Mouse (Mus musculus) cerebellum, adult 11-12 months (tissue): ENCODE data around the gene Pxn.
"Not testable (repeated sequence)": the region's sequence is repeated elsewhere in the genome, so short reads cannot be mapped to it uniquely, and the experiment has no call there.

Experiments used
- DNase-seq: peaks from one replicate; pipeline ENCODE4 v3.0.0; 2022

Gene Pxn

DNA sequence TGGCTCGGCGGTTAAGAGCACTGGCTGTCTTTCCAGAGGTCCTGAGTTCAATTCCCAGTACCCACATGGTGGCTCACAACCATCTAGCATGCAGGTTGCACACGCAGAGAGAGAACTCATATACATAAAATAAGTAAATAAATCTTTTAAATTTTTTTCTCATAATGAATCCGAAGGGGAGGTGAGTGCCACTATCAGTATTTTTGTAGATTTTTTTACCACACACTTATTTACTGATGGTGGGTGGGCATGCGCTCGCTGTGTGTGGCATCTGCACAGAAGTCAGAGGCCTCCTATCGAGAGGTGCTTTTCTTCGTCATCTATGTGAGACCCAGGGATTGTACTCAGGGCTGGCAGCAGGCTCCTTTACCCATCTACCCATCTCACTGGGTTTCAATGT, 19.1 kb upstream of the Pxn start:
- DNase-seq: no peak

DNA sequence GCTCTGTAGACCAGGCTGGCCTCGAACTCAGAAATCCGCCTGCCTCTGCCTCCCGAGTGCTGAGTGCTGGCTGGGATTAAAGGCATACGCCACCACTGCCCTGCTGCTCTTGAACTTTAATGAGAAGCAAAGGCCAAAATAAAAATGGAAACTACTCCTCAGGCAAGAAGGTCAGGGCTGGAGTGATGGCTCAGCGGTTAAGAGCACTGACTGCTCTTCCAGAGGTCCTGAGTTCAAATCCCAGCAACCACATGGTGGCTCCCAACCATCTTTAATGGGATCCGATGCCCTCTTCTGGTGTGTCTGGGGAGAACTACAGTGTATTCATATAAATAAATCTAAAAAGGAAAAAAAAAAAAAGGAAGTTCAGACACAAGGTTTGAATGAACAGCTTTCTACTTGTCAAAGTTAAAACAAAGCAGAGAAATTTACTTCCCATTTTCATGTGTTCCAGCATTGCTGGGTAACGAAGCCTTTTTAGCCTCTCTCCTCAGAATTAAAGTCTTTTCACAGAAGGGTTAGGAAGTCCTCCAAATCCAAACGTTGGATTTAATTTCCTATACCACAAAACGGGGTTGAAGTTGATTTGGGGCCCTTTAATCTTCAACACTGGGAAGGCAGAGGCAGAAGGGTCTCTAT, 18.4 kb upstream of the Pxn start:
- DNase-seq: no peak

DNA sequence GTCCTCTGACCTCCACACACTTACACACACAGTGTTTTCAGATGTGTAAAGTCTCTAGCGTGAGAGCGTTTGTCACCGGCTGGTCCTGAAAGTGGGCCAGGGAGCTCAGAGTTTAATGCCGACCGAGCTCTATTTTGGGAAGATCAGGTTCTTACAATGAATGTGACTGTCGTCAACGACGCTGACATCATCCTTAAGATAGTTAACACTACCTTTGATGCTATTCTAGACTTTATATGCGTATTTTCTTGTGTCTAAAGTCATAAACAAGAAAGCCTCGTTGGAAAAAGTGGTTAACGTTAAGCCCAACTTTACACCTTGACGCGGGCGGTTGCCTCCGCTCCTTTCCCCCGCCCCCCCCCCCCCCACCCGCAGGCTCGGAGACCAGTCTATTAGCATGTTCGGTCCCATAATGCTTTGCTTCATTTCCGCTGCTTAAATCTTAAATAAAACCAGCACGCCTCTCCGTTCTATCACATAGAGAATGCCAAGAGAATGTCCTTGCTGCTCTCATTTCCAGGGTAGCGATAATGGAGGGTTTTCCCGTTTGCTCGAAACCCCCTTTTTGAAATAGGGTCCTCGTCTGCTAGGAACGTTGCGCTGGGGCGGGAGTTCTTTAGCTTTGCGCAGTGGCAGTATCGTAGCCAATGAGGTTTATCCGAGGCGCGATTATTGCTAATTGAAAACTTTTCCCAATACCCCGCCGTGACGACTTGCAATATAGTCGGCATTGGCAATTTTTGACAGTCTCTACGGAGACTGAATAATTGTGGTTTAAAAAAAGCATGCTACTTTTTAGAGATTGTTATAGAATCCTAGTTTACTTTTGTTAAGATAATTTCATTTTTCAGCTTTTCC, 17.4 kb upstream of the Pxn start:
- peak; percentile 85 for DNase-seq

DNA sequence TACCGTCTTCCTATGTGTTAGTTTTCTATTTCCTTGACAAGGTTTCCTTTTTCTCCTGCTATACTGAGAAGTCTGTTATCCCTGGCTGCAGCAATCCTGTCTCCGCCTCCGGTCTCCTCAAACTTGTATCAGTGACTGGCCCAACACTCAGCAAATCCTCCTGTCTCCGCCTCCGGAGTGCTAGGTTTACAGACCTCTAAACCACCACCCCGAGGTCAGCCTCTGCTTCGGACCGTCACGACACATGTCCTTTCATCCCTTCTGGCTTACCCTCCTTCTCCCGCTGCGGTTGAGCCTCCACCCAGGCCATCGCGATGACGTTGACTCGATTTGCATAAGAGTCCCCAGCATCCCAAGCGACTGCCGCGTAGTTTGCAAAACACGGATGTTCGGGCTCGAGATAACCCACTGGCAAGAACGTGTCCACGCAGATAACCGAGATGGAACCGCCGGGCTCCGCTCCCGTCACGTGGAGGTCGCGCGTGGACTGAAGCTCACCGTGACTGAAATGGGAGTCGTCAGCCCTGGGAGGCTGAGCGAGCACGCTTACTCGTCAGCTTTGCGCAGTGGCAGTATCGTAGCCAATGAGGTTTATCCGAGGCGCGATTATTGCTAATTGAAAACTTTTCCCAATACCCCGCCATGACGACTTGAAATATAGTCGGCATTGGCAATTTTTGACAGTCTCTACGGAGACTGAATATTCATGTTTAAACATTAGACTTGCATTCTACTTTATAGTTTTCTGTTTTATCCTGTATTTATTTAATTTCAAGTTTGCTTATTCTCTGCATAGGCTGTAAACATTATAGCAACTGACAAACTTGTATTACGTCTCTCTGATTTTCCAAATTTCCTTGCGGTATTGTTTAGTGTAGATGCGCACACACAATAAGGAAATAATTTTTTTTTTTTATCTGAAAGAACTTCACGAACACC, 16.5 kb upstream of the Pxn start:
- peak; percentile 94 for DNase-seq

DNA sequence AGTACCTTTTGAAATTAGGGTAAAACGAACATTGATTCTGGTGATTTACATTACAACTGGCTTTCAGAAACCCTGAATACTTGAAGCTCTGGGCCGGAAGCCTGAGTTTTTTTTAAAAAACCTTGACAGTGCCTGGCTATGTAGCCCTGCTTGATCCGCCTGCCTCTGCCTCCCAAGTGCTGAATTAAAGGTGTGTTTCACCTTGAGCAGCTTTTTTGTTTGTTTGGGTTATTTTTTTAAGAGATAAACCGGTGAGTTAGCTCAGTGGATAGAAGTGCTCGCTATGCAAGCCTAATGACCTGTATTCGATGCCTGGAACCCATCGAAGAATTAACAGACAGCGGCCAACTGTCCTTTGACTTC, 15.9 kb upstream of the Pxn start:
- DNase-seq: no peak

DNA sequence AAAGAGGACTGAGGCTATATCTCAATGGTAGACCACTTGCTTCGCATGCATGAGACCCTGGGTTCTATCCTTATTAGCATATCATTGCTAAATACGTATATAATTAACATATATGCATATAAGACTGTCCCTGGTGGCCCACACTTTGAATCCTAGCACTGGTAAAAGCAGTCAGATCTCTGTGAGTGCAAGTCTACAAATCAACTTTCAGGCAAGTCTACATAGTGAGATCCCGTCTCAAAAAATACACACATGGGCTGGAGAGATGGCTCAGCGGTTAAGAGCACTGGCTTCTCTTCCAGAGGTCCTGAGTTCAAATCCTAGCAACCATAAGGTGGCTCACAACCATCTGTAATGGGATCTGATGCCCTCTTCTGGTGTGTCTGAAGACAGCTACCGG, 15.4 kb upstream of the Pxn start:
- no peak for DNase-seq

DNA sequence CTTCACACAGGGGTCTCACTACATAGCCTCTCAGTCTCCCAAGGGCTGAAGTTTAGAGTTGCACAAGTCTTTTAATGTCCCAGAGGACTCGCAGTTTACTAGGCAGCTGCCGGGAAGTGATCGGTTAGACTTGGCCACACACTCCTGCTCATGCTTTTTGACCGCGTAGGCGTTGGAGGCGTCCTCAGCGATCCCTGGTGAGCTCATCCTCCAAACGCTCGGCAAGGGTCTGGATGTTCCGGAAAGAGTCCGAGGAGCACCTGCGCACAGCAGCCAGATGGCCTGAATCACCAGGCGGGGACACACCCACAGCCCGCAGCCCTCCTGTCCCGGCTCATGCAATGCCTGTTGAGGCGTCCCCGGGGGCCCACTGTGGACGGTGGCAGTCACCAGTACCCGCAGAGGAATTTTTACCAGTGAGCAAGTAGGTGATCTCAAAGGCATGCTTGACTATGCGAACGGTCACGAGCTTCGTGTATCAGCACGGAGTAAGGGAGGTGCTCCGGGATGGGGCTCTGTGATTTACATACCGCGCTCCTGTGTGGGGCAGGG, 14.6 kb upstream of the Pxn start:
- peak; percentile 76 for DNase-seq

DNA sequence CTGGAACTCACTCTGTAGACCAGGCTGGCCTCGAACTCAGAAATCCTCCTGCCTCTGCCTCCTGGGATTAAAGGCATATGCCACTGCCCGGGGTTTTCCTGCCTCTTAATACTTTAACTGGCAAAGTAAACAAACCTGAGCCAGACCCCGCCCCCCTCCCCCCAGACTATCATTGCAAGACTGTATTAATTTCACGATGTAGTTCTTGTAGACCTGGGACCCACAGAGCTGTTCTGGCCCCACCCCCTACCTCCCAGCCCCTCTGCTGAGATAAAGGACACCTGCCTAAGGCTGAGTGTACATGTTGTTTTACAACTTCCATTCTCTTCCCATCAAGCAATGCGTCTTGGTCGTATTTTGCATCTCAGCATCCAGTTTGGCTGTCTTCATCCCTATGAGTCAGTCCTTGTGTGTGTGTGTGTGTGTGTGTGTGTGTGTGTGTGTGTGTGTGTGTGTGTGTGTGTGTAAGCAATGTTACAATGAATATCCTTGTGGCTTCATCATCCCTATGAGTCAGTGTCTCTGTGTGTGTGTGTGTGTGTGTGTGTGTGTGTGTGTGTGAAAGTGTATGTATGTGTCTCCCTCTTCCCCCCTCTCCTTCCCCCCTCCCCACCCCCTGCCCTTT, 13.7 kb upstream of the Pxn start:
- no peak for DNase-seq

DNA sequence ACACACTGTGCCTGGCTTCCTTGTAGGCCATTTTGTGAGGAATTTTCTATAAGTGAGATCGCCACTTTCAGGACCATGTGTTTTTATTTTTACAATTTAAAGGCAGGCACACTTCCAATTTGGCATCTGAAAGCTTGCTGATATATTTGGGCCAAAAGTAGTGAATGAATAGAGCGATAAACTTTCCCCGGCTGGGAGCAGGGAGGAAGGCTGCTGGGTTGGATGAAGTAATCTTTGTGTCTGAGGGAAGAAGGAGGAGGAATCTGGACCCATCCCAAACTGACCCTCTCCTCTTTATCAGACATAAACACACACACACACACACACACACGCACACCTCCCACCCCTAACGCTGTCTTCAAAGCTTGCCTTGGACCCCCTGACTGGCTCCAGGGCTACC, 13.0 kb upstream of the Pxn start:
- peak; percentile 27 for DNase-seq

DNA sequence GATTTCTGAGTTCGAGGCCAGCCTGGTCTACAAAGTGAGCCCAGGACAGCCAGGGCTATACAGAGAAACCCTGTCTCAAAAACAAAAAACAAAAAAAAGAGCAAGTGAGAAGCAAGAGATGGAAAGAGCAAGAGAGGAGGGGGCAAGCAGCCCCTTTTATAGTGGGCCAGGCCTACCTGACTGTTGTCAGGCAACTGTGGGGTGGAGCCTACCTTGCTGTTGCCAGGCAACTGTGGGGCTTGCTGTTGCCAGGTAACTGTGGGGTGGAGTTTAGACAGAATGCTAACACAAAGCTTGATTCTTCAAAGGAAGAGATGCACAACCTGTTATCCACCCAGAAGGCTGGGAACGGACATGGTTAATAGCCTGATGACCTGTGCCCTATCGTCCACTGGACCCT, 10.9 kb upstream of the Pxn start:
- not testable (repeated sequence) for DNase-seq

DNA sequence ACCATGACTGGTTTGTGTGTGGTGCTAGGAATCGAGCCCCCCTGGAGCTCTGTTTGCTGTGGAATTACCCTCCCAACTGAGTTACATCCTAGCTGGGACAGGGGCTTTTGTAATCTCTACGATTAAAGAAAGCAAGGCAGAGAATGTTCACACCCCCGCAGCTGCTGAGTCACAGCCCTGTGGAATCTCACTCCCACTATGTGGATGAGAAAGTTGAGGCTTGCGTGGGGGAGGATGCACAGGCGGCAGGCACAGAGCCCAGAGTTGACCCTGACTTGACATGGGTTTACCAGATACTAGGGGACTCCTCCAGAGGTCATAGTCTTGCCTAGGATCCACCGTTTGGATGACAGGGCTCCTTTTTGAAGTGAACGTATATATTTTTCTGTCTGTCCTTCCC, 9.4 kb upstream of the Pxn start:
- no peak for DNase-seq

DNA sequence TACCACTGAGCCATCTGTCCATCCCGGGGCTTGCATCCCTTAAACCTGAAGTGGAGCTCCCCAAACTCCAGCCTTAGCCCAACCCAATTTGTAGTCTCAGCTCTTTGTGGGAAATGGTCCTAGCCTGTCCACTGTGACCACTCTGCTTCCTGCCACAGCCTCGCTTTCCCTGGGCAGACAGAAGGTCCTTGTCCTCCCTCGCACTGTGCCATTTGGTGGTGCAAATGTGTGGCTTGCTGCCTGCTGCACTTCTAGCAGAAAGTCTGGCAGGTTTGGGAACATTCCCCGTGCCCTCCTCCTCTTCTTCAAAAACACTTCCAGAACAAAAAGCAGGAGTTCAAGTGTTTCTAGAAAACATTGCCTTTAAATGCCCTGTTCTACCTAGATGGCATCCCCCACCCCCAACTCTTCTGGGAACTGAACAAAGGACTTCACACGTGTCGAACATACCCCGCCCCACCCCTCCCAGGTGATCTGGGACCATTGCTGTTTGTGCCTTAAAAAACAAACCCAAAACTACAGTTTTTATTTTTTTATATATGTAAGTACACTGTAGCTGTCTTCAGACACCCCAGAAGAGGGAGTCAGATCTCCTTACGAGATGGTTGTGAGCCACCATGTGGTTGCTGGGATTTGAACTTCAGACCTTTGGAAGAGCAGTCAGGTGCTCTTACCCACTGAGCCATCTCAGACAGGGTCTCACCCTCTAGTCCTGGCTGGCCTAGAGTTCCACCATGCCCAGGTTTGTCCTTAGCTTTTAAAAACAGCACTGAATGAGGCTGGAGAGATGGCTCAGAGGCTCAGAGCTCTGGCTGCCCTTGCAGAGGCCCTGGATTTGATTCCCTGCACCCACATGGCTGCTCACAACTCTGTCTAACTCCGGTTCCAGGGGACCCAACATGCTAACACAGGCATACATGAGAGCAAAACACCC, 7.9 kb upstream of the Pxn start:
- peak; percentile 64 for DNase-seq

DNA sequence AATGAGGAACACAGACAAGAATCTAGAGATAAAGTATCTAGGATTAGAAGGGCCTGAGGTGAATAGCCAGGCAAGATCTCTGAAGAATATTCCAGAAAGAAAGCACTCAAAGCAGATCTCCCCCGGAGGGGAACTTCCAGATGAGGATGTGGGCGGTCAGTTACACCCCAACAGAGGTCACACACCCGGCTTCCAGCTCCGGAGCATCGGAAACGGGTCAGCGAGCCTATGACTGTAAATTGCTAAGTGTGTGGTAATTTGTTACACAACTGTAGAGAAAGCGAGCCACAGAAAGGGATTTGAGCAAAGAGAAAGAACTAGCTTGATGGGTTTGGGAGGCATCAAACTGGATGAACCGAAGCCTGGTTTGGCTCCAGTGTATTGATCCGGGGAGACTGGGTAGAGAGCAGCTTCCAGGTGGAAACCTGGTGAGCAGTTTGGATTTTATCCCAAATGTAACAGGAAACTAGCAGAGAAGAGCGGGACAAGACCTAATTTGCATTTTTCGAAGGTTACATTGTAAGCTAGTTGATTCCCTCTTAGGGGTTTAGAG, 6.0 kb upstream of the Pxn start:
- DNase-seq: no peak

DNA sequence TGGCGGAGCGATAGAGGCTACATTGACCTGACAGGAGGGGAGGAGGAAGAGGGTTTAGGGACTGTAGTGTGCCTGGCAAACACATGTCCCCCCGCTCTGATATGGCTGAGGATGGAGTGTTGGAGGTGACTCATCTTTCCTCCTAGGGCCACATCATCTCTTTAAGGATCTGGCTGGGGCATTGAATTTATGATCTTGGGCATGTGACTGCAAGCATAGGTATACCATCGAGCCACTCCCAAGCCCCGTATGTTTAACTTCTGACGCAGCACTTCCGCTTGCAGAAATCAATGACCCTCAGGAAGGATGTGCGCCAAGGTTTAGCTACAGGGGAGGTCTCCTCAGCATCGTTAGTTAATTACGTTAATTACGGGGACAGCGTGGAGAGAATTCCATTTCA, 3.4 kb upstream of the Pxn start:
- DNase-seq: no peak

DNA sequence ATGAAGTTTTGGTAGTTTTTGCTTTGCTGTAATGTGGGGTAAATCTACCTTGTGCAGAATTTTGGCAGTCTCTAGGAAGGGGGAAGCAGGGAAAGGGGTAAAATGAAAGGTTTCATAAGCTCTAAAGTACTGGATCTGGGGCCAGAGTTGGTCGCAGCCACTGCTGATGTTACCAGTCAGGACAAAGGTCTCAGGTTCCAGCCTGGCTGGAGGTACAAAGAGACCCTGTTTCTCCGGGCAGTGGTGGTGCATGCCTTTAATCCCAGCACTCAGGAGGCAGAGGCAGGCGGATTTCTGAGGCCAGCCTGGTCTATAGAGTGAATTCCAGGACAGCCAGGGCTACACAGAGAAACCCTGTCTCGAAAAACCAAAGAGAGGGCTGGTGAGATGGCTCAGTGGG, 859 bp upstream of the Pxn start:
- DNase-seq: peak; percentile 32

DNA sequence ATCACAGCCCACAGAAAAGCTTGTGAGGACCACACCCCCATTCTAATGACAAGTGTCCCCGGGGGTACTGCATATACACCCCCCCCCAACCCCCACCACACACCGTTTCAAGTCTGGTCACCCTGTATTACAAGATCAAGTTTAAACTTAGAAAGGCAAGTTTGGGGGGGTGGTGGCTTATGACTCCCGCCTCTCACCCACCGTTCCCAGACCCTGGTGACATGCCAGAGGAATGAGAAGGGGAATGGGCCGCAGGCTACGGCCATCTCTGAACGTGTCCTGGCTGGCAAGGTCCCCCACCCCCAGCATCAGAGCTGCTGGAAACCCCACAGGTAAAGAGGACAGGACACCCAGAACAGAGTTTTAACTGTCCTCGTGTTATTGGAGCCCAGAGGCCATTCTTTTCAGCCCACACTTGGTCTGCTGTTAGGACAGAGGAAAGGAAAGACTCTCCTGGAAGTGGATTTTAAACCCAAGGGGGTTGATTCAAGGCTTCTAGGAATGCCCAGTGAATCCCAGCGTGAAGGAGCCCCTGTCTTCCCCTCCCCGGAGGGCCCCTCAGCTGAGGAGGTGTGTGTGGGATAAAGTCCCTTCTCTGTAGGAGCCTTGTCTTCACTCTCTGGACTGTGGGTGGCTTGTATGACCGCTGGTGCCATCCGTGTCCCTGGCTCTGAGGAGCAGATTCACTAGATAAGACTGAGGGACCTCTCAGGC, 948 bp downstream of the Pxn start:
- peak; percentile 70 for DNase-seq

DNA sequence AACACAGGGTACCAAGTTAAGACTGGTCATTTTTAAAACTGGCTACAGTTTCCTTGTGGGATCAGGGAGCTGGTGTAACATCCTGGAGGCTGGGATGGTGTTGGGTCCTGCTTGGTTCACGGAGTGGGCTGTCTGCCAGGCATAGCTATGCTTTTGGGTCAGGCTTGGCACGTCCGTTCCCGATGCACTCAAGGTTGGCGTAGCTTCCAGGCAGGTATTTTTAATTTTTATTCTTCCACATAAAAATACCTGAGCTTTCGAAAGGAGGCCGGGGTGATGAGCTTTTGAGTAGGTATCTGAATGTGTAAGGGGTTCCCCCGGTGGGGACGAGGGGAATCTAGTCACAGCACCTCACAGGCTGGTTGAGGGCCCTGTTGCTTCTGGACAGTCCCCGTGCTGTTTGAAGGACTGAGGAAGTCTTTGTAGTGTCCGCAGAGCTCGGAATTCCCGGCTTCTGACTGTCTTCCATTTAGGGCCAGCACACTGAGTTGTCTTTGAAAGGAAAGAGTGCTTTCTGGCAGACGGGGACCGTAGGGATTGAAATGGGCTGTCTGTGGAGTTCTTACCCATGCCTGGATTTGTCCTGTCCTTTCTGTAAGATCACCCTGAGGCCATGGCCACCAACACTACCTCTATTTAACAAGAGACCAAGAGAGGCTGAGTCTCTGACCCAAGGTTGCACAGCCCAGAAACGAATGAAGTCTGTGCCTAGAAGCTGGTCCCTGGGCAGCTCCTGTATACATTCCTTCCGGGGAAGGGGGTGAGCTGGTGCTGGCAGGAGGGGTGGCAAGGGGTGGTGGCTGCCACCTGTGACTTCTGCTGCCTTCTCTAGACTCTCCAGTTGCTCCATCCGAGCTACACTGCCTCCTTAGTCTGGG, 1.7 kb downstream of the Pxn start:
- DNase-seq: peak; percentile 77

DNA sequence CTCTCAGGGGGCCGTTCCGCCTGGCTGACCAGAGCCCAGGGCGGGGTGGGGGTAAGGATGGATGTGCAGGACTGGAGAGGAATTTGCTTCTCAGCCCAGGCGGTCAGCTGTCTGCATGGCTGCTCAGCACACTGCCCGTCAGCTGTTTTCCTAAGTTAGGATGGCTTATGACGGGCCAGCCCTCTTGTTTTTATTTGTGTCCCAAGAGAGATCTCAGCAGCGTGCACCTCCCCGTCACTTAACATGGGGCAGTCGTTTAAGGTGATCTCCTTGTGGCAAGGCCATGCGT, 2.3 kb downstream of the Pxn start:
- DNase-seq: peak; percentile 52

DNA sequence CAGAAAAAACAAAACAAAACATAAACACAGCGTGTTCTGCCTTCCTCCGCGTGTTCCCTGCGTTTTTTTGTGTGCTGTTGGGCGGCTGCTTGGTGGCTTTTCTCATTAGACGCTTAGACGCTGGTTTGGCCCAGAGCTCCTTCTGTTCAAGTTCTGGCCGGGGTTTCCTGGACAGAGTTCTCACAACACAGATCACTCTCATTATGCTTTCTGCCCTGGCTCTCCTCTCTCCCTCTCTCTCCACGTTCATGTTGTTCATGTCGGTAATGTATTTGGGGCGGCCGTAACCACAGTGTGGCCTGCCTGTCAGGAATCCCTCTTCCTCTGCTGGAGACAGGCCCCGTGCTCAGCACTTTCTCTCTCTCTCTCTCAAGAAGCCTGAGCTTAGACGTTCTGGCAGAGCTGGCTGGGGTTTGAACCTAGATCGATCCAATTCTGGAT, 2.9 kb downstream of the Pxn start:
- peak; percentile 40 for DNase-seq
